Mouse (Mus musculus): ENCODE measurements around the gene Scel. TPM values are rescaled to one million over a fixed set of nuclear protein-coding genes. Genes with fewer than 3 reads are reported as not detected.

The Scel gene
- polyA plus RNA-seq, 1 experiment from 2014 or later: not detected

Small RNAs within 50 kb of the gene (microRNA-seq; reads per million reads assigned to microRNA genes)
- gene Gm22877: not detected

Other genes starting within 250 kb of the Scel start
- 49.5 and 51.8 TPM in 2 replicates for gene Mycbp2, start 166.5 kb upstream of the Scel start, polyA plus RNA-seq (2015; fragmentation: Nextera tagmentation; extraction: Ambion mirVana)
- 31.8 and 35.9 TPM in 2 replicates for gene Slain1, start 136.9 kb downstream of the Scel start, polyA plus RNA-seq (2015; fragmentation: Nextera tagmentation; extraction: Ambion mirVana)